Mouse (Mus musculus) lung, postnatal 0 days (tissue): ENCODE measurements around the gene Edrf1. TPM values are rescaled to one million over a fixed set of nuclear protein-coding genes. Genes with fewer than 3 reads are reported as not detected.

Experiments
- ATAC-seq: fragments of 200-750 bp; cut with Nextera tagmentation; 2 replicates; pipeline ENCODE4 v1.8.0; 2017; ENCODE audit warnings: moderate library complexity
- DNase-seq: peaks from one replicate; pipeline ENCODE4 v3.0.0-alpha.2; 2016; ENCODE audit warnings: low spot score
- H3K27ac ChIP-seq: fragments of 300-500 bp; sonication (generic); 2 replicates; pipeline ENCODE4 v1.5.1; 2014; ENCODE audit warnings: antibody characterized with exemption, mild to moderate bottlenecking, low read length, mixed read lengths
- H3K27me3 ChIP-seq: fragments of 300-500 bp; sonication (generic); replicated peaks from 2 replicates; pipeline ENCODE4 v1.6.1; 2014; ENCODE audit warnings: low read length, mixed read lengths; ENCODE audit not compliant: insufficient read depth
- H3K36me3 ChIP-seq: fragments of 300-500 bp; sonication (generic); 2 replicates; pipeline ENCODE4 v1.6.1; 2014; ENCODE audit warnings: low read length, mixed read lengths; ENCODE audit not compliant: insufficient read depth
- H3K4me1 ChIP-seq: fragments of 300-500 bp; sonication (generic); 2 replicates; pipeline ENCODE4 v1.6.1; 2014; ENCODE audit warnings: antibody characterized with exemption, low read depth, low read length, mixed read lengths; ENCODE audit not compliant: insufficient read depth
- H3K4me2 ChIP-seq: fragments of 300-500 bp; sonication (generic); replicated peaks from 2 replicates; pipeline ENCODE4 v1.6.1; 2014; ENCODE audit warnings: low read depth, mild to moderate bottlenecking, low read length, moderate library complexity, mixed read lengths
- H3K4me3 ChIP-seq: fragments of 300-500 bp; sonication (generic); 2 replicates; pipeline ENCODE4 v1.5.1; 2014; ENCODE audit warnings: low read depth, low read length
- H3K9ac ChIP-seq: fragments of 300-500 bp; sonication (generic); replicated peaks from 2 replicates; pipeline ENCODE4 v1.6.1; 2014; ENCODE audit warnings: low read depth, mild to moderate bottlenecking
- H3K9me3 ChIP-seq: fragments of 300-500 bp; sonication (generic); 2 replicates; pipeline ENCODE4 v1.6.1; 2016; ENCODE audit warnings: low read length, mixed read lengths
- CTCF ChIP-seq: IDR thresholded peaks from 2 replicates; pipeline ENCODE4 v1.5.1; 2016; ENCODE audit warnings: antibody characterized with exemption, mild to moderate bottlenecking
- EP300 ChIP-seq: IDR thresholded peaks from 2 replicates; pipeline ENCODE4 v1.6.1; 2016; ENCODE audit warnings: antibody characterized with exemption, mild to moderate bottlenecking, control low read depth
- whole genome bisulfite sequencing: fragments of 180-500 bp; shearing (Covaris S2); extraction: QIAGEN DNeasy Blood & Tissue Kit; methylation state at CpG from one replicate; pipeline ENCODE4 v1.1.7; 2014; 5-methylcytosine and 5-hydroxymethylcytosine counted together
- polyA plus RNA-seq: library from polyadenylated mRNA; unstranded; fragments of >200 nt; fragmentation: Nextera tagmentation; extraction: Ambion mirVana; gene quantifications from 2 replicates; pipeline ENCODE4 v1.2.1, GENCODE M21; 2015

Gene Edrf1
- polyA plus RNA-seq, 1 experiment from 2014 or later = 10.0 TPM

GRCm38 (mm10) chr7:133698021-133698709 is 60.8 kb downstream of the Edrf1 start:
- ATAC-seq = no peak
- H3K4me2 ChIP-seq = no peak overlapping the region
- no peaks in the 10 kb centered on the region for H3K36me3 ChIP-seq
- H3K4me3 ChIP-seq = no peak overlapping the region
- no peak for TF ChIP-seq CTCF
- no peak for TF ChIP-seq EP300
- DNase-seq = no peak
- no peaks in the 10 kb centered on the region for H3K9me3 ChIP-seq
- WGBS = 81% methylated on average over 12 of the region's 12 CpGs
- no peaks in the 10 kb centered on the region for H3K4me1 ChIP-seq
- no peak overlapping the region for H3K27ac ChIP-seq
- no peak overlapping the region for H3K9ac ChIP-seq
- no peaks in the 10 kb centered on the region for H3K27me3 ChIP-seq

GRCm38 (mm10) chr7:133699885-133700284 is 62.5 kb downstream of the Edrf1 start:
- Histone ChIP-seq H3K27me3 (no peaks in the 10 kb centered on the region), H3K36me3 (no peaks in the 10 kb centered on the region), H3K4me1 (no peaks in the 10 kb centered on the region), H3K27ac (no peak overlapping the region), H3K9me3 (no peaks in the 10 kb centered on the region), H3K9ac (no peak overlapping the region), H3K4me2 (no peak overlapping the region), H3K4me3 (no peak overlapping the region)
- WGBS = 75% methylated on average over 4 of the region's 4 CpGs
- no peak for TF ChIP-seq EP300
- DNase-seq (no peak), ATAC-seq (no peak)

- DNase-seq (no peak), ATAC-seq (no peak)
- Histone ChIP-seq H3K27me3 (no peaks in the 10 kb centered on the region), H3K36me3 (no peaks in the 10 kb centered on the region), H3K9ac (no peak overlapping the region), H3K9me3 (no peaks in the 10 kb centered on the region), H3K4me1 (no peaks in the 10 kb centered on the region), H3K27ac (no peak overlapping the region), H3K4me3 (no peak overlapping the region), H3K4me2 (no peak overlapping the region)
- WGBS = 94% methylated on average over 7 of the region's 7 CpGs
- TF ChIP-seq EP300 (no peak), CTCF (no peak)
Observed at GRCm38 (mm10) chr7:133701366-133701765, 64.0 kb downstream of the Edrf1 start.

DNA sequence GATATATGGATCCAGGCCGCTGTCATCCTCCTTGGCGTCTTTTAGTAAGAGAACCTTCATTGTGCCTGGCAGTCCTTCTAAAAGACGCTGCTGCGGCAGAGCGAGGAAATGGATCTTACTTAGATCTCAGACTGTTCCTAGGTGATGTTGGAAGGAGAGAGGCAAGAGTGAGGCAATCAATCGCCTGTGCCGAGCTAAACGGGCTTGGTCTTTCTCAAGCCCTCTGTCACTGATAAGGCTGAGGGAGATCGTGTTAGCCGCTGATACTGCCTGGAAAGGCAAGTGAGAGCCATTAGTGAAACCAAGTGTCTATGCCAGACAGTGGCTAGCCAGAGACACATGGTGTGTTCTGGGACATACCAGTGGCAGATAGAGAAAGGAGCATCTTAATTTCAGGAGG is 65.0 kb downstream of the Edrf1 start:
- WGBS = 68% methylated on average over 10 of the region's 10 CpGs
- no peak for ATAC-seq
- no peak overlapping the region for H3K4me3 ChIP-seq

GRCm38 (mm10) chr7:133703906-133704305 is 66.6 kb downstream of the Edrf1 start:
- Histone ChIP-seq H3K9me3 (no peaks in the 10 kb centered on the region), H3K4me2 (no peak overlapping the region), H3K9ac (no peak overlapping the region), H3K4me1 (no peaks in the 10 kb centered on the region; the same call in 1 of the 2 replicates), H3K27ac (no peak overlapping the region), H3K36me3 (no peaks in the 10 kb centered on the region), H3K27me3 (no peaks in the 10 kb centered on the region), H3K4me3 (no peak overlapping the region)
- TF ChIP-seq CTCF (no peak), EP300 (no peak)
- no peak for ATAC-seq
- DNase-seq = no peak
- 94% methylated on average over 7 of the region's 7 CpGs for WGBS

More for the DNA sequence above, 65.0 kb downstream of the Edrf1 start:
- H3K27me3 ChIP-seq = no peaks in the 10 kb centered on the region
- no peaks in the 10 kb centered on the region for H3K36me3 ChIP-seq
- no peaks in the 10 kb centered on the region for H3K4me1 ChIP-seq
- no peak overlapping the region for H3K9ac ChIP-seq
- TF ChIP-seq EP300 = no peak
- H3K27ac ChIP-seq = no peak overlapping the region
- H3K9me3 ChIP-seq = no peaks in the 10 kb centered on the region
- no peak for DNase-seq
- H3K4me2 ChIP-seq = no peak overlapping the region

DNA sequence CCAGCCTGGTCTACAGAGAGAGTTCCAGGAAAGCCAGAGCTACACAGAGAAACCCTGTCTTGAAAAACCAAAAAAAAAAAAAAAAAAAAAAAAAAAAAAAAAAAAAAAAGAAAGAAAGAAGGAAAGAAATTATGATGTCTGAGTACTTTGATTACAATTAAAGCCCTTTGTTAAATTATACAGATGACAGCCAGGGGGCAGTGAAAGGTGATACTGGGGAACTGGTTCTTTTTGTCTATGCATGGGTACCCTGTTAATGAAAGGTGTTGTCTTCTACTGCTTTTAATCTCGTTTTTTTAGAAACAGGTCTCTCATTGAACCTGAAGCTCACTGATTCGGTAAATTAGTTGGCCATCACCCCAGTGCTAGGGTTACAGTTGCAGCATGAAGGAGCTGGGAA is 70.0 kb downstream of the Edrf1 start:
- DNase-seq (peak; percentile 40), ATAC-seq (no peak)
- Histone ChIP-seq H3K36me3 (no peaks in the 10 kb centered on the region), H3K9me3 (no peaks in the 10 kb centered on the region), H3K9ac (no peak overlapping the region), H3K27me3 (no peaks in the 10 kb centered on the region), H3K27ac (no peak overlapping the region), H3K4me3 (no peak overlapping the region), H3K4me1 (peaks cover 2% of the 10 kb centered on the region; the same call in 1 of the 2 replicates), H3K4me2 (no peak overlapping the region)
- 90% methylated on average over 2 of the region's 2 CpGs for WGBS
- TF ChIP-seq EP300 (no peak), CTCF (peak; percentile 36)

DNA sequence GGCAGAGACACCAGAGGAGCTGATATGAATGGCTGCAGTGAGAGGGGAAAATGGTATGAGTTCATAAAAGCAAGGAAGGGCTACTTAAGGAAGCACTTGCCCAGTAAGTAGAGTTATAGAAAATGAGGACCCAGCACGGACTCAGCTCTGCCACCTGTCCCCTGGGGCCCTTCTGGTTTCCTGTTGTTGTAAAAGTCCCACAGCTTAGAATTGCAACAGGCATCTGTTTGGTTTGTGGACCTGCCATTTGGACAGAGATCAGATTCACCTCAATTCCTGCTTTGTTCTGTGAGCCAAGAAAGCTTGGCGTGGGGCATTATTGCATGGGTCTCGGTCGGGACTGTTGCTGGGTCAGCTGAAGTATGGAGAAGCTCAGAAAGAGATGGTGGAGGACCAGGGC is 78.0 kb downstream of the Edrf1 start:
- H3K4me2 ChIP-seq = no peak overlapping the region
- WGBS = 91% methylated on average over 4 of the region's 4 CpGs
- H3K27me3 ChIP-seq = no peaks in the 10 kb centered on the region
- H3K9ac ChIP-seq = no peak overlapping the region
- no peak for TF ChIP-seq CTCF
- TF ChIP-seq EP300 = no peak
- no peaks in the 10 kb centered on the region for H3K9me3 ChIP-seq
- peaks cover 44% of the 10 kb centered on the region for H3K36me3 ChIP-seq
- no peak for ATAC-seq
- no peak overlapping the region for H3K4me3 ChIP-seq
- no peak for DNase-seq
- H3K27ac ChIP-seq = no peak overlapping the region
- H3K4me1 ChIP-seq = no peaks in the 10 kb centered on the region
